Mouse (Mus musculus) C2C12 (cell line): Measurements from ENCODE around the gene Fam172a.

Source experiments
- CEBPB ChIP-seq: IDR thresholded peaks from one replicate; pipeline ENCODE4 v1.6.1; 2011; ENCODE audit warnings: low read depth, mild to moderate bottlenecking, control low read depth, moderate library complexity
- CTCF ChIP-seq: IDR thresholded peaks from one replicate; pipeline ENCODE4 v1.5.1; 2011; ENCODE audit not compliant: control insufficient read depth, insufficient read depth, insufficient read length
- MAX ChIP-seq: IDR thresholded peaks from one replicate; pipeline ENCODE4 v1.6.1; 2011; ENCODE audit warnings: mild to moderate bottlenecking, control low read depth
- USF1 ChIP-seq: IDR thresholded peaks from one replicate; pipeline ENCODE4 v1.6.1; 2011; ENCODE audit warnings: low read depth, mild to moderate bottlenecking, control low read depth, moderate library complexity

DNA sequence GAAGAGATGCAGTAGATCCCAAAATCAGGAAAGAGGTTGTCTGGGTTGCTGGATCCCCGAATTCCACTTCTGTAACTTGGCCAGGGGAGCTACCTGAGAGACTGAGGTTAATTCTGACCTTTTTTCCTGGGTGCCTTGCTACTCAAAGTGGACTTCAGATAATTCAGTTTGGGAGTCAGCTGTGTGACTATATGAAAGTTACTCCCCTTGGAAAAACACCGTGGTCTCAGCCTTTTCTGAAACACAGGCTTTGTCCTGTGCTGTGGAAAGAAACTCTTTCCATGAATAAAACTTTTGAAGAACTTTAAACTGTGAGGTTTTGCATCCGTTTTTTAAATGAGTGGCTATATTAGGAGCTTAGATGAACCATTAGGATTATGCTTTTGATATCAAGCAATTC lies 472.4 kb downstream of the Fam172a start:
- TF ChIP-seq CEBPB (no peak), CTCF (no peak), MAX (no peak), USF1 (no peak)
